Mouse (Mus musculus) induced T-regulatory cell, adult 2 months (primary cell): ENCODE results near the gene Lysmd3.

Experiments
- DNase-seq: peaks from one replicate; pipeline ENCODE4 v3.0.0-alpha.2; 2012; ENCODE audit warnings: low read depth

Gene Lysmd3

DNA sequence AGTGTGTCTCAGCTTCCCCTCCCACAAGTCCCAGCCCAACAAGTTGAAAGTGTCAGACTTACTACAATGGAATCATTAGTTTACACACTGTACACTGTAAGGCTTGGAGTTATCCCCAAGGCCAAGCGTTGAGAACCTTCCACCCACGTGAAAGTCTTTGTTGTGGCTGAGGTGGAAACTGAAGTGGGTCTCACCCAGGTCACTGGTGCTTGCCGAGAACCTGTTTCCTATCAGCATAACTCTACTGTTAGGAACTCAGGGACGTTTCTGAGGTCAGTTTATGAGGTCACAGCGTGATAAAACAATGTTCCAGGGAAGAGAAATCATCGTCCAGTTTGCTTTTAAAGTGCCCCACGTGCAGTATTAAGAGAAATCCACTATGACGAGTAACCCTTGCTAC, 17.9 kb downstream of the Lysmd3 start:
- DNase-seq, result no peak

DNA sequence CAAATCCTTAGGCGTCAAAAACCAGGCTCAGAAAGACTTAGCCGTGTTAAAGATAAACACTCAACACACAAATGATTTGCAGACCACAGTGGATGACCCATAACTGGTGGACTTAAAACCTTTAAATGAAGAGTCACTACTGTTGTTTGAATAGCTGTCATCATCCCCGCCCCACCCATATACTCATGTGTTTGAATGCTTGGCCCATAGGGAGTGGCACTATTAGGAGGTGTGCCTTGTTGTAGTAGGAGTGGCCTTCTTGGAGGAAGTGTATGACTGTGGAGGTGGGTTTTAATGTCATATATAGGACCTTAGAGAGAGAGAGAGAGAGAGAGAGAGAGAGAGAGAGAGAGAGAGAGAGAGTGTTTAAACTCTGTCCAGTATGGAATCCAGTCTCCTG, 25.6 kb downstream of the Lysmd3 start:
- DNase-seq, result no peak

DNA sequence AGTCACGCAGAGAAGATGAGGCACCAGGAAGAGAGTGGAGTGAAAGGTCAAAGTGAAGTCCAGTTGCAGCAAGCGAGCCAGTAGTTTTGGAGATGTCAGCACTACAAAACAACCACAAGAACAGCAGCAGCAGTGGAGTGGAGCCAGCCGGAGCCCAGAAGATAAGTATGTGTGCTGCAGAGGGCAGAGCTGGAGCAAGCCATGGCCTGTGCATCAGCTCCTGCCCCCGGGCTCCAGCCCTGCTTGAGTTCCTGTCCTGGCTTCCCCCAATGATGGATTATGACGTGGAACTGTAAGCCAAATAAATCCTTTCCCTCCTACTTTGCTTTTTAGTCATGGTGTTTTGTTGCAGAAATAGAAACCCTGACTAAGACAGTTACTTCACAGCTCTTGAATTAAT, 26.8 kb downstream of the Lysmd3 start:
- DNase-seq, result no peak

DNA sequence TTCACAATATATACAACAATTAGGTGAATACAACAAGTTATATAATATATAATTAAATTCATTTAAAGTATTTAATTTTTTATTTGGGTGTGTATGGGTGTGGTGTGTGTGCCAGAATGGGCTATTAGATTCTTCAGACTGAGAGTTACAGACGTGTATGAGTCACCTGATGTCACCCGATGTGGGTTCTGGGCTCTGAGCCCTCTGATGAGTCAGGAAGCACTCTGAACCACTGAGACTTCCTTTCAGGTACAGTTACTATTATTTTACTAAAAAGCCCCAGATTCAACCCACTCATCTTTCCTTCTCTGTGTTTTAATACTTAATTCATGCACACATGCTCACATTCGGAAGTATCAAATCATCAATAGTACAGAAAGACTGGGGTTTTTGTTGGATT, 27.4 kb downstream of the Lysmd3 start:
- peak; percentile 51 for DNase-seq

DNA sequence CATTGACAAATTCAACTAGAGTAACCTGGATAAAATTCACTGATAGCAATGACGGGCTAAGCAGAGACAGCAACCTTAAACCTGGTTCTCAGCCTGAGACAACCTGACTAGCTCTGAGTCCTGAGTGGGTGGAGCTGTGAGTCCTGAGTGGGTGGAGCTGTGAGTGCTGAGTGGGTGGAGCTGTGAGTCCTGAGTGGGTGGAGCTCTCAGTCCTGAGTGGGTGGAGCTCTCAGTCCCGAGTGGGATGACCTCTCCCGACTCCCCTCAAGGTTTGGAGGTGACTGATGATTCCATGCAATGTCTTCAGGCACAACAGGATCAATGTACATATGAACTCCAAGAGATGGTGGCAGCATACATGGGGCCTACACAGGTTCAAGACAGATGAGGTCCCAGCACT, 32.1 kb downstream of the Lysmd3 start:
- no peak for DNase-seq

DNA sequence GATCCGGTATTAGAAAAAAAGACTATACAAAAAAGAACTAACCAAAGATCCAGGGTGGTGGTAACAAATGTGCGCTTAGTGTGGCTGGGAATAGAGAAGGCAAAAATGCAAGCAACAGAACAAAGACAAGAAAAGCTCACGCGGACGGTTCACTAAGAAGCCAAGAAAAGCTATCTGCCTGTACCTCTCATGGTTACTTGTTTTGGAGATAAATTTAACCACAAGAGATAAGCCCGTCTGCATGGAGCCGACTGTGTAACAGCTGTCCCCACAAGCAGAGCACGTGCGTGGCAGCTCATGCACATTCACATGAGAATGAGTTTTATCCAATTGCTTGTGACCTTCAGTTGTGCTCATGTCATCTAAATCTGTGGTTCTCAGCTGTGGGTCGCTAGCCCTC, 33.0 kb downstream of the Lysmd3 start:
- DNase-seq, result no peak

DNA sequence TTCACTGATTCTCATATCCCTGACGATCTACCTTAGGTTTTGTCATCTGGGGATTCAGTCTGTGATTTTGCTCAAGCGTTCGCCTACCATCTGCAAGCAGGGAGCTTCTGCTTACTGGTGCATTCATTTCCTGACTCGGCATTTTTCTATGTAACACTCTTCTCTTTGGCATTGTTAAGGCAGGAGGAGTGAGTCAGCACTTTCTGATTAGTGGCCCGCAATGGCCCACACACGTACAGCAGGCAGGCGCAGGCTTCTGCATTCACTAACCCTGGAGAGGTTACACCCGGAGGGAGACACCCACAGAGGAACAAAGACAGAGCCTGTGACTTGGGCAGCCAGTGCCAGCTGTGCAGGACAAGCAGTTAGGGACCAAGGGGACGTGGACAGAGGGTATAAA, 34.1 kb downstream of the Lysmd3 start:
- DNase-seq, result no peak

DNA sequence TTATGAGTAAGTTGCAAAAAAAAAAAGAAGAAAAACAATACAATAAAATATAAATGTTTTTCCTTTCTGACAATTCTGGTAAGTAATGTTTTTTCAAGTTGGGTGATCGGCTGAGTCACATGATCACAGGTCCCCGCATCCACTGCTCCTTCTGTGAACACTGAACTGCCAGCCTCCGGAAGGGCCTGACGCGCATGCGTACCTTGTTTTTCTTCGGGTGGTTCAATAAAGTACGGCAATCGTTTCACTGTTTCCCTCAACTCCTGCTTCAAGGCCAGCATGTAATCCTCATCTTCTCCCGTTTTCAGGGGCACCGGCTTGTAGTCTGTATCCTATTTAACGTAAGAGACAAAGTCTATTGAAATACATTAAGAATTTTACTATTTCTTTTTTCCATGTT, 37.0 kb downstream of the Lysmd3 start:
- no peak for DNase-seq

DNA sequence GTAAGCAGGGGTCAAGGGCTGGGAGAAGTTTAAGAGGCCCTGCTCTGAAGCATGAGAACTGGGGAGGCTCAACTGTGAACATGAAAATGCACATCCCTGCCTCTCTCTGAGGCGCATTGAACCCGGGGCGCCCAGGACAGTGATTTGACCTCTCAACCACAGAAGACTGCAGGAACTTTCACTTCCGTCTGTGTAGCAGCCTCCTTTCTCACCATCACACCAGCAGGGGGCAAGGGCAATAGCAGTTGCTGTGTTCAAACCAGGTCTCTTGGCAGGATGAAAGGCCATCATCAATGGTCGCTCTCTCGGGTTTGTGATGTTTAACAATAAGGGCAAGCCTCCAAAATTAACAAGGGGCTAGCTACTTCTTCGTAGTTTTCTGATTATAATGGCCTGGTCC, 45.7 kb downstream of the Lysmd3 start:
- DNase-seq, result no peak

DNA sequence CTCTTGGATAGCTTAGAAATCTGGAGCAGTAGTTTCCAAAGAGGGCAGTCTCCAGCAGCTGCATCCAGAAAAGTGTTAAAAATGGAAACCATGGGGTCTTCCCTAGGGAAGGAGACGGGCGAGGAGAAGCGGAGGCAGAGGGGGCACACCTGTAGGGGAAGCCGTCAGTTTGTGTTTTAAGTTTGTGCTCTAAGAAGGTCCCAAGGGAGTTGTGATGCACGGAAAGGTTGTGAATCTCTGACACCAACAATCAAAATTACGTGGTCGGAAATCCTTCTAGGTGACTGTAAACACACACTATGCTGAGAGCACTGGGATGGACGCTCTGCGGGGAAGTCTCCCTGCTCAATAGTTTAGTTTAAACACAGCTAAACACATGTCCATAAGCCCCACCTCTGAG, 46.2 kb downstream of the Lysmd3 start:
- DNase-seq, result no peak

DNA sequence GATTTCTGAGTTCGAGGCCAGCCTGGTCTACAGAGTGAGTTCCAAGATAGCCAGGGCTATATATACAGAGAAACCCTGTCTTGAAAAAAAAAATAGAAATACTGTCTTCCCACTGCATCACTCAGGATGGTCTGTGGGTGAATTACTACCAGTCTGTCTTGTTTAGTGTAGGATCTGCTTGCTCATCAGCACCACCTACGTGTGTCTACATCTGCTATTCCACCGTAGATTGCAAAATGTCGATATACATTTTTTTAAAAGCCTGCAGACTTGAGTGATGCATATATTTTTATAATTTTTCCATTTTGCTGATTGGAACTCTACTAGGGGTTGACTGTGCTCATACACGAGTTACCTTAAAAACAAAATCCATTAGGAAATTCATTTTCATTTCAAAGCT, 48.8 kb downstream of the Lysmd3 start:
- DNase-seq, result no peak

DNA sequence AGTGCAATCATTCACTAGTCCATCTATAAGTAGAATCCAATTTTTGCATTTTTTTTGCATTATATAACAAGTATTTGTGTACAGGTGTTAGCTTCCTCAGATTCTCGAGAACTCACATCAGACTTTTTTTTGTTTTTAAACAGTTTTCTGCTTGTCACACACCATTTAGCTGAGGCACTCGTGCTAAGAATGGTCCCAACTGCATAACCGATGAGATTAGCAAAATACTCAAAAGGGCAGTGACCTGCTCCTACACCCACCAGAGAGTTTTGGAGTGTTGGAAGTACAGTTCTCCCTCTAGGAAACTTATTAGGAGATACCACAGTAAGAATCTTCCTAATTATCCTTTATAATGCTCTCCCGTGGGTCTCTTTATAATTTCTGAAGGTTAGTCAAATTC, 52.3 kb downstream of the Lysmd3 start:
- peak; percentile 17 for DNase-seq

DNA sequence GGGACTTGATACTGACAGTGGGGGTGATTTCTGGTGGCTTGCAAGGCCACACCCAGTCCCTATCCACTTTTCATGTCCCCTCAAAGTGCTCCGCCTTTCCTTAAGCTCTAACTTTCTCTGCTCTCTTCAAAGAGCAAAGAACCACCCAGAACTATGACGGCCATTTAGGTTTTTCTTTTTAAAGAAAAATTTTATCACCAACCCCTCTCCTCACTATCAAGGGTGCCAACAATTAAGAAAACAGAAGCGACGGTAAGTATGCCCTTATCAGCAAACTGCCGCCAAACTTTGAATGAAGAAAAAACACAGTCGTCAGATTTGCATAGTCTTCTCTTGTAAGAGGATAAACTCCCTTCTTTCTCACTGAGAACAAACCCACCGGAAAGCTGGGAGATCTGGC, 52.8 kb downstream of the Lysmd3 start:
- DNase-seq, result no peak

DNA sequence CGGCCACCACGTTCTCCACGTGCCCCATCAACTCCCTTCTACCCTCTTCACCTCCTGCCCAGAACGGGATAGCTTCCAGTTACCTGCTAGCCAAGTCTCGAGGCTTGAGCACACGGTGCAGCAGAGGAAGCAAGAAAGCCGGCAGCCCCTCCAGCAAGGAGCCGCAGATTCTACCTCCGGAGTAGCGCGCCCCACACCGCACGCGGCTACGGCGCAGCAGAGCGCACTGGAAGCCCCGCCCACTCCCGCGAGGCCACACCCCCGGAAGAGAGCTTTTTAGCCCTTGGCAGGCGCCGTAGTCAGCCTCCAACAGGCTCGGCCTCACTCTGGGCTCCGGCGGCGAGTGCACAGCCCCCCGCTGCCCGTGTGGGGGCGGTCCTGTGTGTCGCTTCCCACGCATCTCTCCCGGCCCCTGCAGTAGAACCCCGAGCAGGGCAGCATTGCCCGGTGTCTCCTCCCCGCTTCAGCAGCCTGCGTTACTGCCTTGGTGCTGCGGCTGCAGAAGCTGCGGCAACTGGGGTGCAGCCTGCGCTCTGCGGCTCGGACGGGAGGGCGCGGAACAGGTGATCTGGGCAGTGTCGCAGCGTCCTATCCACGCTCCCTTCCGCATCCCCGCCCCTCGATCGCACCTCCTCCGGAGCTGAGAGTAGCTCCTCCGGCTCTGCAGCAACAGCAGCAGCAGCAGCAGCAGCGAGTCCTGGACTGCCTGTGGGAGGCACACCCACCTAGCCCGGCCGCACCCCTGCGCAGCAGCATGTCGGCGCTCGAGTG, 53.5 kb downstream of the Lysmd3 start, which contains the start of the genes Polr3g and Mblac2:
Polr3g (minus strand) TSS at position 239 of the 771 bp plus-strand sequence.
Mblac2 (plus strand) TSS at position 567 of the 771 bp plus-strand sequence.
- DNase-seq, result peak; percentile 97

DNA sequence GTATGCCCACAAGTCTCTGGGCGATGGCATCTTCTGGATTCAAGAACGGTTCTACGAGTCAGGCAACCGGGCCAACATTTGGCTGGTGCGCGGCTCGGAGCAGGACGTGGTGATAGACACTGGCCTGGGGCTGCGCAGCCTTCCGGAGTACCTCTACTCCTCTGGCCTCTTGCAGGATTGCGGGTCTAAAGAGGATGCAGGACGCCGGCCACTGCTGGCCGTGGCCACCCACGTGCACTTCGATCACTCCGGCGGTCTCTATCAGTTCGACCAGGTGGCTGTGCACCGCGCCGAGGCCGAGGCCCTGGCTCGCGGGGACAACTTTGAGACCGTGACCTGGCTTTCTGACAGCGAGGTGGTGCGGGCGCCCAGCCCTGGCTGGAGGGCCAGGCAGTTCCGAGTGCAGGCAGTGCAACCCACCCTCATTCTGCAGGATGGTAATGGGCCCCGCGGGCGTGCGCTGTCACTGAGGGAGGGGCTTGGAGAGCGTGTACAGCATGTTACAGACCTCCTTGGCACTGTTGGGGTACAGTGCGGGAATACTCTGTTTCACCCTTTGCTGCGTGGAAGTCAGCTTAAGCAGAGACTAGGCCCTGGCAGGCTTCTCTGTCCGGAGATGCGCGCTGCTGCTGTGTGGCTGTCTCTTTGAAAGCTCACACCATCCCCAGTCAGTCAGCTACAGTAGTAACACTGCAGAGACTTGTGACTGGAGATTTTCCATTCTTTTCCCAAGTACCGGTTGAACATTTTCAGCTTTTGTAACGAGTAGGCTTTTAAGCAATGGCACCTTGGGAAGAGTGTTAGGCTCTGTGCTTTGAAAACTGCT, 54.3 kb downstream of the Lysmd3 start:
- DNase-seq, result no peak

DNA sequence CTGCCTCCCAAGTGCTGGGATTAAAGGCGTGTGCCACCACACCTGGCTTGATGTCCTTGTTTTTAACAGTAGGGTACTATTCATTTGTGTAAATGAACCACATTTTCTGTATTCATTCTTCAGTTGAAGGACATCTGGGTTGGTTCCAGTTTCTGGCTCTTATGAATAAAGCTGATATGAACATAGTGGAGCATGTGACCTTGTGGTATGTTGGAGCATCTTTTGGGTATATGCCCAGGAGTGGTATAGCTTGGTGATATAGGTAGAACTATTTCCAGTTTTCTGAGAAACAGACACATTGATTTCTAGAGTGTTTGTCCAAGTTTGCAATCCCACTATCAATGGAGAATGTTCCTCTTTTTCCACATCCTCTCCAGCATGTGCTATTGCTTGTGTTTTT, 56.4 kb downstream of the Lysmd3 start:
- no peak for DNase-seq
